Mouse (Mus musculus) heart, adult 2 months (tissue): ENCODE results near the gene Fastkd1.

Experiments used
- CTCF ChIP-seq: fragments of 200-600 bp; IDR thresholded peaks from 2 replicates; pipeline ENCODE4 v1.8.1; 2022; ENCODE audit warnings: antibody characterized with exemption, mild to moderate bottlenecking, moderate library complexity
- EP300 ChIP-seq: fragments of 200-500 bp; IDR thresholded peaks from 2 replicates; pipeline ENCODE4 v1.6.1; 2011; ENCODE audit warnings: low read depth, low read length, control low read depth; ENCODE audit not compliant: insufficient read depth
- POLR2A ChIP-seq: fragments of 200-500 bp; IDR thresholded peaks from 2 replicates; pipeline ENCODE4 v1.6.1; 2011; ENCODE audit warnings: mild to moderate bottlenecking, low read depth, low read length, control low read depth; ENCODE audit not compliant: insufficient read depth

DNA sequence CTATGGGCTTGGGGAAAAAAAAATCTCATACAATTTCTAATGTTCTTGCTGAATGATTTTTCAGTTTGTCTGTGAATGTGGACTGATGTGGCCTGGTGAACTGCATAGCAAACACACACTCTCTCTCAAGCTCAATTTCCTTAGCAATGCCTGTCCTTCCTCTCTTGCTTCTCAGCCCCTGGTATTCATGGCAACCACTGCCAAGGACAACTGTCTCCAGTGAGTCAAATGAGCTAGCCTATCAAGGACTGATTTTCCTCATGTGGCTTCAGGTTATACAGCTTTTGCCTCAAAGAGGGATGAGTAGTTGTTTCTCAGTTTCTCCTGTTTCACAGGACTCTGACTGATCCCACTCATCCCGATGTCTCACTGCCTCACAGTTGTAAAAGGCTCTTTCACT, 5.8 kb upstream of the Fastkd1 start:
- no peak for TF ChIP-seq CTCF
- TF ChIP-seq EP300 = no peak
- TF ChIP-seq POLR2A = no peak
